Mouse (Mus musculus) spleen, postnatal 4 days (tissue): Measurements from ENCODE around the gene Ksr1.

ENCODE experiments used
- DNase-seq, 2 experiments: peaks; one replicate each; pipeline ENCODE4 v3.0.0; 2022; ENCODE audit warnings: low spot score in 2 of 2

Gene Ksr1

GRCm38 (mm10) chr11:79145283-79146265, 633 bp downstream of the Ksr1 start:
- peak; percentile 26 to 73 for DNase-seq

- DNase-seq: no peak
Observed at GRCm38 (mm10) chr11:79144741-79145140, 1.5 kb downstream of the Ksr1 start.

- DNase-seq: no peak
Observed at GRCm38 (mm10) chr11:79144043-79144591, 2.1 kb downstream of the Ksr1 start.

- DNase-seq: no peak
Observed at GRCm38 (mm10) chr11:79143322-79143721, 2.9 kb downstream of the Ksr1 start.

GRCm38 (mm10) chr11:79142381-79142780, 3.8 kb downstream of the Ksr1 start:
- no peak for DNase-seq

- DNase-seq: no peak
Observed at GRCm38 (mm10) chr11:79141235-79142109, 4.7 kb downstream of the Ksr1 start.

GRCm38 (mm10) chr11:79140511-79140888, 5.7 kb downstream of the Ksr1 start:
- no peak for DNase-seq

GRCm38 (mm10) chr11:79139878-79140510, 6.2 kb downstream of the Ksr1 start:
- DNase-seq: peak in 1 of 2 experiments; percentile 31

- DNase-seq: no peak
Observed at GRCm38 (mm10) chr11:79138621-79139020, 7.6 kb downstream of the Ksr1 start.

GRCm38 (mm10) chr11:79137245-79137644, 9.0 kb downstream of the Ksr1 start:
- DNase-seq: no peak

- DNase-seq: no peak
Observed at GRCm38 (mm10) chr11:79135685-79136360, 10.4 kb downstream of the Ksr1 start.

- DNase-seq: no peak
Observed at GRCm38 (mm10) chr11:79135105-79135503, 11.1 kb downstream of the Ksr1 start.

- no peak for DNase-seq
Observed at GRCm38 (mm10) chr11:79134416-79135104, 11.6 kb downstream of the Ksr1 start.

- no peak for DNase-seq
Observed at GRCm38 (mm10) chr11:79133961-79134360, 12.2 kb downstream of the Ksr1 start.

- DNase-seq: no peak
Observed at GRCm38 (mm10) chr11:79133051-79133450, 13.2 kb downstream of the Ksr1 start.

- no peak for DNase-seq
Observed at GRCm38 (mm10) chr11:79131949-79132411, 14.2 kb downstream of the Ksr1 start.

GRCm38 (mm10) chr11:79129388-79130356, 16.5 kb downstream of the Ksr1 start:
- no peak for DNase-seq

GRCm38 (mm10) chr11:79128233-79128632, 18.0 kb downstream of the Ksr1 start:
- no peak for DNase-seq

- DNase-seq: no peak
Observed at GRCm38 (mm10) chr11:79126963-79127362, 19.2 kb downstream of the Ksr1 start.
